Mouse (Mus musculus) stomach, embryonic 14.5 days (tissue): ENCODE data around the gene Clint1. TPM values are rescaled to one million over a fixed set of nuclear protein-coding genes. Genes with fewer than 3 reads are reported as not detected.
A peak's percentile ranks its signal among the peaks of the same experiment; 100 is the strongest.

Experiments
- ATAC-seq: fragments of 200-750 bp; cut with Nextera tagmentation; 2 replicates; pipeline ENCODE4 v1.8.0; 2017; ENCODE audit warnings: low read depth, moderate TSS enrichment; ENCODE audit not compliant: insufficient number of reproducible peaks, insufficient read depth, low FRiP score
- H3K27ac ChIP-seq: fragments of 300-500 bp; sonication (generic); 2 replicates; pipeline ENCODE4 v1.5.1; 2014; ENCODE audit warnings: mild to moderate bottlenecking, low read length, moderate library complexity, mixed read lengths
- H3K27me3 ChIP-seq: fragments of 300-500 bp; sonication (generic); 2 replicates; pipeline ENCODE4 v1.6.1; 2014; ENCODE audit warnings: low read length, control low read depth, mixed read lengths; ENCODE audit not compliant: control insufficient read depth, insufficient read depth
- H3K36me3 ChIP-seq: fragments of 300-500 bp; sonication (generic); 2 replicates; pipeline ENCODE4 v1.6.1; 2014; ENCODE audit warnings: mild to moderate bottlenecking, control low read depth, low read length, moderate library complexity, mixed read lengths; ENCODE audit not compliant: control insufficient read depth, insufficient read depth
- H3K4me1 ChIP-seq: fragments of 300-500 bp; sonication (generic); 2 replicates; pipeline ENCODE4 v1.6.1; 2014; ENCODE audit warnings: low read length, control low read depth, mixed read lengths; ENCODE audit not compliant: control insufficient read depth, insufficient read depth
- H3K4me2 ChIP-seq: fragments of 300-500 bp; sonication (generic); replicated peaks from 2 replicates; pipeline ENCODE4 v1.6.1; 2014; ENCODE audit warnings: low read depth, low read length, control low read depth
- H3K4me3 ChIP-seq: fragments of 300-500 bp; sonication (generic); 2 replicates; pipeline ENCODE4 v1.5.1; 2014; ENCODE audit warnings: low read depth, low read length, control low read depth
- H3K9ac ChIP-seq: fragments of 300-500 bp; sonication (generic); replicated peaks from 2 replicates; pipeline ENCODE4 v1.6.1; 2014; ENCODE audit warnings: low read depth, mild to moderate bottlenecking, control low read depth, low read length, moderate library complexity, mixed read lengths
- H3K9me3 ChIP-seq: fragments of 300-500 bp; sonication (generic); 2 replicates; pipeline ENCODE4 v1.6.1; 2016; ENCODE audit warnings: low read depth, low read length, control low read depth; ENCODE audit not compliant: control insufficient read depth
- WGBS: fragments of 180-500 bp; shearing (Covaris S2); extraction: QIAGEN DNeasy Blood & Tissue Kit; methylation state at CpG from one replicate; pipeline ENCODE4 v1.1.7; 2014; 5-methylcytosine and 5-hydroxymethylcytosine counted together
- polyA plus RNA-seq: library from polyadenylated mRNA; unstranded; fragments of >200 nt; fragmentation: Nextera tagmentation; extraction: Ambion mirVana; gene quantifications from 2 replicates; pipeline ENCODE4 v1.2.1, GENCODE M21; 2014

Clint1 gene
- polyA plus RNA-seq, 1 experiment from 2014 or later, result 65.2 TPM

DNA sequence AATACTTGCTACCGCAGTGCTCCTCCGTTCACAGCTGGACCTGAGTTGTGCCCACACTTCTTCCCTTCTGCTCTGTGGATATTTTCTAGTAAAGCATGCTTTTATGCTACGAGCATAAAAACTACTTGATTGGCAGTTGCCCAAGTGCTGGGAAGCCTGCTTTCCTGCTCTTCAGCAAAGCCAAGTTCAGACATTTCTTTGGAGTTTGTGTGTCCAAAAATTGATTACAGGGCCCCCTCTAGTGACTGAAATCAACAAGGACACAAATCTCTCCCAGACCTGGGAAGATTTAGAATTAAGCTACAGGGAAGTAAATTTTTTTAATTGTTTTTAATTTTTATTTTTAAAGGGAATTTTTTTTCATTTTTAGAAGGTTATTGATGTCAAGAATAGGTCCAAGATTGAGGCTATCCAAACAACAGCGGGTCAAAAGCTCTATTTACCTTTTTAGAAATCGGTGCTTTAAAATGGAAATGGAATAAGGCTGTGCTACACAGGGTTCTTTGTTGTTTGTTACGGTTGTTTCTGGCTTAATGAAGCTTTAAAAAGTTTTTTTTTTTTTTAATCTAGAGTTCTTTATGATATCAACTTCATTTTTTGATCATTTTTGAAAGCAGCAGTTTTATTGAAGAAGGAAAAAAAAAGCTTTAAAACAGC is 29.3 kb downstream of the Clint1 start:
- H3K27me3 ChIP-seq, result no peaks in the 10 kb centered on the region
- no peak overlapping the region for H3K4me2 ChIP-seq
- peaks cover 9% of the 10 kb centered on the region; the same call in 1 of the 2 replicates for H3K36me3 ChIP-seq
- no peak overlapping the region for H3K4me3 ChIP-seq
- H3K9ac ChIP-seq, result no peak overlapping the region
- no peaks in the 10 kb centered on the region for H3K9me3 ChIP-seq
- ATAC-seq, result no peak
- peak overlapping the region; percentile 49; the same call in 1 of the 2 replicates for H3K27ac ChIP-seq
- WGBS, result 61% methylated on average over 6 of the region's 6 CpGs
- peaks cover 17% of the 10 kb centered on the region; the same call in 1 of the 2 replicates for H3K4me1 ChIP-seq

- H3K9ac ChIP-seq, result no peak overlapping the region
- peak overlapping the region; percentile 39; the same call in 1 of the 2 replicates for H3K27ac ChIP-seq
- H3K4me1 ChIP-seq, result peaks cover 17% of the 10 kb centered on the region; the same call in 1 of the 2 replicates
- WGBS, result 37% methylated on average over 5 of the region's 5 CpGs
- H3K27me3 ChIP-seq, result no peaks in the 10 kb centered on the region
- H3K36me3 ChIP-seq, result peaks cover 12% of the 10 kb centered on the region
- H3K4me3 ChIP-seq, result no peak overlapping the region
- ATAC-seq, result no peak; the same call in 1 of the 2 replicates
- no peaks in the 10 kb centered on the region for H3K9me3 ChIP-seq
- H3K4me2 ChIP-seq, result no peak overlapping the region
Measured at GRCm38 (mm10) chr11:45881683-45882068, 29.8 kb downstream of the Clint1 start.

DNA sequence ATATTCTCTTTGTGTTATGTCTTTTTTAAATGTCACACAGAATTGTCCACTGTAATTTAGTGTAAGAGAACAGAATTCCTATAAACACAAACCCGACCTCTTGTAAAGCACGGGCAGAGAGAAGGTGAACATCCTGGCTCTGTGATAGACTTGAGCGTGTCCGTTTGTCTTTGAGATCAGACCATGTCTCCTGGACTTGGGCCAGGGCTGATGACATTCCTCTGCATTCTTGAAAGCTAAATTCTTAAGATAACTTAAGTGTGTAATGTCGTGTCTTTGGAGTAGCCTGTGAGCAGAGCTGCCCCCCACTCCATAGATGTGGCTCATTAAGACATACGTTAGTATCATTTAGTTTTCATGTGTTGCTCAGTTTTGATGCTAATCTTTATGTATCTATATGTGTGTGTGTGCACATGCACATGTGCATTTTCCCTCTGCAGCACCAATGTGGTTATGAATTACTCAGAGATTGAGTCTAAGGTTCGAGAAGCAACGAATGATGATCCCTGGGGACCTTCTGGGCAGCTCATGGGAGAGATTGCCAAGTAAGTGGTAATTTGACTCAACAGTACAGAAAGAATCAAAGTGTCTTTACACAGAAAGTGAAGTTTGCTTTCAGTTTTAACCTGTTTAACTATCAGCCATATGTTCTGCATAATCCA is 31.6 kb downstream of the Clint1 start:
- no peak overlapping the region for H3K9ac ChIP-seq
- peaks cover 19% of the 10 kb centered on the region for H3K36me3 ChIP-seq
- H3K4me3 ChIP-seq, result no peak overlapping the region
- H3K27ac ChIP-seq, result no peak overlapping the region
- H3K27me3 ChIP-seq, result no peaks in the 10 kb centered on the region
- H3K4me2 ChIP-seq, result no peak overlapping the region
- H3K4me1 ChIP-seq, result peaks cover 17% of the 10 kb centered on the region; the same call in 1 of the 2 replicates
- 48% methylated on average over 8 of the region's 8 CpGs for WGBS
- ATAC-seq, result no peak
- no peaks in the 10 kb centered on the region for H3K9me3 ChIP-seq

GRCm38 (mm10) chr11:45884029-45884428 is 32.2 kb downstream of the Clint1 start:
- Histone ChIP-seq H3K27ac (no peak overlapping the region), H3K4me2 (no peak overlapping the region), H3K36me3 (peaks cover 23% of the 10 kb centered on the region), H3K9me3 (no peaks in the 10 kb centered on the region), H3K4me3 (no peak overlapping the region), H3K27me3 (no peaks in the 10 kb centered on the region), H3K9ac (no peak overlapping the region), H3K4me1 (peaks cover 17% of the 10 kb centered on the region; the same call in 1 of the 2 replicates)
- ATAC-seq, result no peak
- WGBS, result 61% methylated on average over 4 of the region's 4 CpGs

DNA sequence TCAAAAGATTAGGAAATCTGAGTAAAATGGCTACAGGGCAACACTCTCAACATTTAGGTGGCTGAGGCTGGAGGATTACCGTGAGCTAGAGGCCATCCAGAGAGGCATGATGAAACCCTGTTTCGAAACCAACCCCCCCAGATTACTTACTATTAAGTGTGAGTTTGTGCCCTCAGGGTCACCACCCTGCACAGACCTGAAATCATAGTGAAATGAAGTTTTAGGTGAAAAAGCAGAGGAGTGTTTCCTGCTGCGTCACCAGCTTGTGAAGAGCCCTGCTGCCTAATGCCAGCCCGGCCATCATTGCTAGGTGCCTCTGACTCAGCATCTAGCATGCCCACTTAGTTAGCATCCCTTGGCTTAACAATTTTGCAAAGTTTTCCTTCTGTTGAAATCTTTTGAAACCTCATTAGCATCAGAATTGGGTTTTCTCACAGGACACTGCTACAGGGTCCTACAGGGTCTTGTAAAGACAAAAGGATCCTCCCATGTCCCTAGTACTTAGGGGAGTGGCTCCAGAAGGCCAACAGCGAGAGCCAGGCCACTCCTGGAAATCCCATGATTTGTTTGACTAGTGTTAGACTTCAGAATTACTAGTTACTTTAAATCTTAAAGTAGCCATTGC is 33.9 kb downstream of the Clint1 start:
- no peak overlapping the region for H3K9ac ChIP-seq
- 88% methylated on average over 5 of the region's 5 CpGs for WGBS
- ATAC-seq, result no peak
- peaks cover 12% of the 10 kb centered on the region; the same call in 1 of the 2 replicates for H3K4me1 ChIP-seq
- H3K9me3 ChIP-seq, result no peaks in the 10 kb centered on the region
- no peak overlapping the region for H3K4me3 ChIP-seq
- H3K4me2 ChIP-seq, result no peak overlapping the region
- H3K27me3 ChIP-seq, result no peaks in the 10 kb centered on the region
- H3K36me3 ChIP-seq, result peaks cover 40% of the 10 kb centered on the region
- H3K27ac ChIP-seq, result no peak overlapping the region

DNA sequence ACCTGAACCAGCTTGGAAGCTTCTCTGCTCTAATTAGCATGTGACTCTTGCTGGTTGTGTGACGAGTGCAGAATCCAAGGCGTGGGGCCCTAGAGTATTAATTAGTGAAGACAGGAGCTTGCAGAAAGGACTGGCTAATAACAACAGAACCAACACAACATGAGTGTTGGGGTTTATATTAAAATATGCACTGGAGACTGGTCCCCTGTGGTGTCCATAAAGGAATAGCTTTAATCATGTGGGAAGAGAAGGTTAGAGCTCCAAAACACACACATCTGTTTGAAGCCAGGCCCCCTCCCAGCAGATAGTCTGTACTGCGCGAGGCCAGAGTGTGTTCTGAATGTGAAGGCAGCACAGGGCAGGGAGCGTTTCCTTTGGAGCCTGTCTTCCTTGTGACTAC is 34.7 kb downstream of the Clint1 start:
- WGBS, result 94% methylated on average over 5 of the region's 5 CpGs
- H3K27ac ChIP-seq, result no peak overlapping the region
- H3K36me3 ChIP-seq, result peaks cover 46% of the 10 kb centered on the region
- H3K9ac ChIP-seq, result no peak overlapping the region
- H3K9me3 ChIP-seq, result no peaks in the 10 kb centered on the region
- ATAC-seq, result no peak
- H3K4me1 ChIP-seq, result peaks cover 11% of the 10 kb centered on the region; the same call in 1 of the 2 replicates
- no peaks in the 10 kb centered on the region for H3K27me3 ChIP-seq
- no peak overlapping the region for H3K4me3 ChIP-seq
- H3K4me2 ChIP-seq, result no peak overlapping the region

- Histone ChIP-seq H3K4me3 (no peak overlapping the region), H3K9ac (no peak overlapping the region)
- WGBS, result 89% methylated on average over 9 of the region's 9 CpGs
Measured at GRCm38 (mm10) chr11:45888471-45889030, 36.7 kb downstream of the Clint1 start.

GRCm38 (mm10) chr11:45889981-45890380 is 38.1 kb downstream of the Clint1 start:
- H3K4me3 ChIP-seq, result no peak overlapping the region
- H3K9me3 ChIP-seq, result no peaks in the 10 kb centered on the region
- H3K27ac ChIP-seq, result no peak overlapping the region
- H3K36me3 ChIP-seq, result peaks cover 69% of the 10 kb centered on the region
- no peaks in the 10 kb centered on the region for H3K4me1 ChIP-seq
- H3K4me2 ChIP-seq, result no peak overlapping the region
- no peaks in the 10 kb centered on the region for H3K27me3 ChIP-seq
- WGBS, result 82% methylated on average over 3 of the region's 3 CpGs
- ATAC-seq, result no peak
- no peak overlapping the region for H3K9ac ChIP-seq

More at GRCm38 (mm10) chr11:45888471-45889030, 36.7 kb downstream of the Clint1 start:
- Histone ChIP-seq H3K4me2 (no peak overlapping the region), H3K27ac (no peak overlapping the region), H3K27me3 (no peaks in the 10 kb centered on the region), H3K4me1 (peaks cover 1% of the 10 kb centered on the region; the same call in 1 of the 2 replicates), H3K9me3 (no peaks in the 10 kb centered on the region), H3K36me3 (peaks cover 58% of the 10 kb centered on the region)
- no peak for ATAC-seq
